Comparison of ENCODE assay signal across 8 mouse cellular contexts in the genomic region with DNA sequence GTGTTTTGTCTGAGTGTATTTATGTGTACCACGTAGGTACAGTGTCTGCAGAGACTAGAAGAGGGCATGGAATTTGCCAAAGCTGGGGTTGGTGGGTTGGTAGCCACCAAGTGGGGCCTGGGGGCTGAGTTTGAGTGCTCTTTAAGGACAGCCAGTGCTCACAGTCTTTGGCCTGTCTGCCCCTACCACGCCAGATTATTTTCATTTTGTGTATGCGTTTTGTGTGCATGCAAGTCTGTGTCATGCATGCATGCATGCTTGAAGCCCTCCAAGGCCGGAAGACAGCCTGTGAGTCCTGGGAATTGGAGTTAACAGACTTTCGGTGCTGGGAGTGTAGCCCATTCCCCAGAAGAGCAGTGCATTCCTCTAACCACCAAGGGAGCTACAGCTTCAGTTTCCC. TPM values are rescaled to one million over a fixed set of nuclear protein-coding genes. Genes with fewer than 3 reads are reported as not detected.
A peak's percentile ranks its signal among the peaks of the same experiment; 100 is the strongest.
DNase-seq lines count a peak whose midpoint lies in the region; ATAC-seq and TF ChIP-seq lines count a peak whose summit lies in the region.

No protein-coding gene starts in this region.

- no peak for ATAC-seq in heart, embryonic 14.5 days (ENCODE audit: insufficient number of reproducible peaks, insufficient read depth, low FRiP score, low read depth)
- ATAC-seq in G1E (ENCODE audit: extremely low read depth, insufficient number of reproducible peaks, low FRiP score, poor library complexity, severe bottlenecking) = no peak
- ATAC-seq in hindbrain, embryonic 11.5 days (ENCODE audit: low FRiP score) = no peak
- ATAC-seq in frontal cortex, adult (ENCODE audit: low TSS enrichment) = no peak

- H3K4me2 ChIP-seq in heart, embryonic 14.5 days (ENCODE audit: low read length) = peak overlapping the region; percentile 88
- peak overlapping the region; percentile 85 for H3K4me2 ChIP-seq in hindbrain, embryonic 11.5 days (replicated peaks; ENCODE audit: low read depth, low read length)

- H3K9me3 ChIP-seq in heart, embryonic 14.5 days (ENCODE audit: control insufficient read depth, low read length) = no peaks in the 10 kb centered on the region
- no peaks in the 10 kb centered on the region for H3K9me3 ChIP-seq in G1E (replicated peaks)
- H3K9me3 ChIP-seq in hindbrain, embryonic 11.5 days (ENCODE audit: control insufficient read depth, low read length) = no peaks in the 10 kb centered on the region

- peaks cover 37% of the 10 kb centered on the region for H3K79me2 ChIP-seq in macrophage (ENCODE audit: inconsistent target)

- TF ChIP-seq CTCF in G1E (IDR thresholded peaks at IDR 0.05; ENCODE audit: low read depth, low read length) = no peak

- H3K4me1 ChIP-seq in heart, embryonic 14.5 days (ENCODE audit: control insufficient read depth in 2 of 2, insufficient read depth in 2 of 2, low read length in 2 of 2) = peaks cover 16 to 39% of the 10 kb centered on the region in 2 experiments
- peaks cover 71% of the 10 kb centered on the region for H3K4me1 ChIP-seq in G1E (ENCODE audit: insufficient read depth, low read depth, low read length)
- peaks cover 3% of the 10 kb centered on the region for H3K4me1 ChIP-seq in hindbrain, embryonic 11.5 days (replicated peaks; ENCODE audit: control insufficient read depth, insufficient read depth, low read length)

- H3K4me3 ChIP-seq in heart, embryonic 14.5 days (ENCODE audit: control insufficient read depth in 1 of 2, insufficient read depth in 1 of 2, low read depth in 1 of 2, low read length in 2 of 2) = peak overlapping the region in 1 of 2 experiments; percentile 88; a peak in 2 of 4 replicates
- H3K4me3 ChIP-seq in G1E (ENCODE audit: low read depth, low read length) (peak overlapping the region; percentile 85; the same call in 1 of the 2 replicates), macrophage (ENCODE audit: inconsistent target) (peak overlapping the region; percentile 71; the same call in 1 of the 2 replicates)
- H3K4me3 ChIP-seq in hindbrain, embryonic 11.5 days (ENCODE audit: low read depth, low read length) = 0 out of 2 replicates have a peak overlapping the region, but pooled peaks have one; percentile 89

- 77% methylated on average over 5 of the region's 5 CpGs for WGBS in heart, embryonic 14.5 days
- WGBS in hindbrain, embryonic 11.5 days = 86% methylated on average over 5 of the region's 5 CpGs
- 84% methylated on average over 5 of the region's 5 CpGs for WGBS in macrophage (ENCODE audit: missing documents)

- H3K27ac ChIP-seq in heart, embryonic 14.5 days (replicated peaks in 1 of 2; ENCODE audit: control insufficient read depth in 1 of 2, insufficient read depth in 1 of 2, low read depth in 2 of 2, low read length in 2 of 2) = 0 out of 4 replicates have a peak overlapping the region, but pooled peaks of 1 of the 2 experiments have one; percentile 6
- no peak overlapping the region for H3K27ac ChIP-seq in hindbrain, embryonic 11.5 days (ENCODE audit: low read depth, low read length)
- no peak overlapping the region for H3K27ac ChIP-seq in macrophage

- DNase-seq in heart, adult 9 months (ENCODE audit: low spot score in 2 of 2) = no peak
- DNase-seq in G1E (ENCODE audit: low spot score) = no peak
- DNase-seq in hindbrain, embryonic 11.5 days (ENCODE audit: low spot score) = no peak
- DNase-seq in adrenal gland, adult 8-10 months = no peak
- DNase-seq in urinary bladder, adult 2 months (ENCODE audit: low spot score) = no peak

- peak overlapping the region; percentile 54 for H3K9ac ChIP-seq in heart, embryonic 14.5 days (ENCODE audit: low read length)
- H3K9ac ChIP-seq in hindbrain, embryonic 11.5 days (ENCODE audit: low read depth, low read length) = peak overlapping the region; percentile 23

- no peaks in the 10 kb centered on the region for H3K27me3 ChIP-seq in heart, embryonic 14.5 days (ENCODE audit: control insufficient read depth, insufficient read depth, low read length)
- no peaks in the 10 kb centered on the region; the same call in 1 of the 2 replicates for H3K27me3 ChIP-seq in G1E (ENCODE audit: insufficient read depth, low read length)
- H3K27me3 ChIP-seq in hindbrain, embryonic 11.5 days (ENCODE audit: control insufficient read depth, insufficient read depth, low read length) = no peaks in the 10 kb centered on the region

- peaks cover 55% of the 10 kb centered on the region for H3K36me3 ChIP-seq in heart, embryonic 14.5 days (ENCODE audit: control insufficient read depth, insufficient read depth, low read length)
- H3K36me3 ChIP-seq in G1E (replicated peaks) = peaks cover 59% of the 10 kb centered on the region
- peaks cover 3% of the 10 kb centered on the region; the same call in 1 of the 2 replicates for H3K36me3 ChIP-seq in hindbrain, embryonic 11.5 days (ENCODE audit: control insufficient read depth, insufficient read depth, low read length)
- peaks cover 46% of the 10 kb centered on the region for H3K36me3 ChIP-seq in macrophage (ENCODE audit: inconsistent target)

RNA-seq across cellular contexts. Expression of gene Gpx4, which starts 8.4 kb away (rescaled TPM):
- 715 and 757 TPM in 2 replicates for polyA plus RNA-seq in heart, embryonic 14.5 days (2014; fragmentation: Nextera tagmentation; extraction: Ambion mirVana)
- total RNA-seq in G1E (2014; fragmentation: Nextera tagmentation) = 274 and 290 TPM in 2 replicates
- total RNA-seq in G1E (2017) = 767 and 808 TPM in 2 replicates
- 1,138 and 1,173 TPM in 2 replicates for polyA plus RNA-seq in G1E (2012)
- polyA plus RNA-seq in hindbrain, embryonic 11.5 days (2014; fragmentation: Nextera tagmentation; extraction: Ambion mirVana) = 543 and 552 TPM in 2 replicates
- 100 to 1,000 TPM in 8 of 26 experiments, 10 to 100 TPM in 18; 25.2 to 137 (median 85.2) TPM for total RNA-seq in macrophage (2018; cell fraction: chromatin; rRNA removed)
- 100 to 1,000 TPM; 389 to 647 (median 497) TPM for total RNA-seq in macrophage (2018; cell fraction: cytosol; rRNA removed)
- 100 to 1,000 TPM in 20 of 26 experiments, 10 to 100 TPM in 6; 53.9 to 194 (median 123) TPM for total RNA-seq in macrophage (2018; cell fraction: nucleus; rRNA removed)
- polyA plus RNA-seq in macrophage (2018) = 427 to 512 TPM (median 481 TPM) in 3 replicates
- 100 to 1,000 TPM; 697 to 776 (median 769) TPM for total RNA-seq in adrenal gland, adult 8-10 months (2022)
- 524 and 620 TPM in 2 replicates for polyA plus RNA-seq in urinary bladder, adult 2 months (2012; rRNA removed)

RNA-seq across cellular contexts. Expression of gene Polr2e, which starts 15.8 kb away (rescaled TPM):
- 146 and 162 TPM in 2 replicates for polyA plus RNA-seq in heart, embryonic 14.5 days (2014; fragmentation: Nextera tagmentation; extraction: Ambion mirVana)
- 74.3 and 90.2 TPM in 2 replicates for total RNA-seq in G1E (2014; fragmentation: Nextera tagmentation)
- 54.6 TPM in 2 replicates for total RNA-seq in G1E (2017)
- polyA plus RNA-seq in G1E (2012) = 148 and 206 TPM in 2 replicates
- 215 and 222 TPM in 2 replicates for polyA plus RNA-seq in hindbrain, embryonic 11.5 days (2014; fragmentation: Nextera tagmentation; extraction: Ambion mirVana)
- 10 to 100 TPM in 15 of 26 experiments, 1 to 10 TPM in 11; 2.7 to 32.6 (median 15.8) TPM for total RNA-seq in macrophage (2018; cell fraction: chromatin; rRNA removed)
- total RNA-seq in macrophage (2018; cell fraction: cytosol; rRNA removed) = 10 to 100 TPM; 24.1 to 50.6 (median 34.6) TPM
- total RNA-seq in macrophage (2018; cell fraction: nucleus; rRNA removed) = 10 to 100 TPM in 17 of 26 experiments, 1 to 10 TPM in 9; 5.7 to 31.9 (median 11.6) TPM
- polyA plus RNA-seq in macrophage (2018) = 51.6 to 65.8 TPM (median 54.3 TPM) in 3 replicates
- 100 to 1,000 TPM in 1 of 4 experiments, 10 to 100 TPM in 3; 79.1 to 104 (median 94.4) TPM for total RNA-seq in adrenal gland, adult 8-10 months (2022)
- 141 and 178 TPM in 2 replicates for polyA plus RNA-seq in urinary bladder, adult 2 months (2012; rRNA removed)

RNA-seq across cellular contexts. Expression of gene Arhgap45, which starts 38.9 kb away (rescaled TPM):
- polyA plus RNA-seq in heart, embryonic 14.5 days (2014; fragmentation: Nextera tagmentation; extraction: Ambion mirVana) = 3.0 and 3.4 TPM in 2 replicates
- total RNA-seq in G1E (2014; fragmentation: Nextera tagmentation) (56.7 and 59.4 TPM in 2 replicates), G1E (2017) (104 and 113 TPM in 2 replicates)
- polyA plus RNA-seq in G1E (2012) (179 and 186 TPM in 2 replicates), macrophage (2018) (56.2 to 124 TPM (median 74.2 TPM) in 3 replicates)
- 4.1 and 4.3 TPM in 2 replicates for polyA plus RNA-seq in hindbrain, embryonic 11.5 days (2014; fragmentation: Nextera tagmentation; extraction: Ambion mirVana)
- total RNA-seq in macrophage (2018; cell fraction: chromatin; rRNA removed) = 100 to 1,000 TPM in 23 of 26 experiments, 10 to 100 TPM in 3; 60.1 to 650 (median 256) TPM
- total RNA-seq in macrophage (2018; cell fraction: cytosol; rRNA removed) = 100 to 1,000 TPM in 7 of 26 experiments, 10 to 100 TPM in 19; 38.3 to 135 (median 73.0) TPM
- total RNA-seq in macrophage (2018; cell fraction: nucleus; rRNA removed) = 100 to 1,000 TPM in 19 of 26 experiments, 10 to 100 TPM in 7; 53.9 to 429 (median 152) TPM
- total RNA-seq in adrenal gland, adult 8-10 months (2022) = 10 to 100 TPM in 2 of 4 experiments, 1 to 10 TPM in 2; 6.4 to 10.6 (median 8.5) TPM
- 18.9 and 23.0 TPM in 2 replicates for polyA plus RNA-seq in urinary bladder, adult 2 months (2012; rRNA removed)

RNA-seq across cellular contexts. Expression of gene Sbno2, which starts 50.0 kb away (rescaled TPM):
- 9.5 and 9.6 TPM in 2 replicates for polyA plus RNA-seq in heart, embryonic 14.5 days (2014; fragmentation: Nextera tagmentation; extraction: Ambion mirVana)
- total RNA-seq in G1E (2014; fragmentation: Nextera tagmentation) = 24.7 and 34.2 TPM in 2 replicates
- 18.0 and 18.1 TPM in 2 replicates for total RNA-seq in G1E (2017)
- 34.8 and 37.4 TPM in 2 replicates for polyA plus RNA-seq in G1E (2012)
- 8.0 and 9.5 TPM in 2 replicates for polyA plus RNA-seq in hindbrain, embryonic 11.5 days (2014; fragmentation: Nextera tagmentation; extraction: Ambion mirVana)
- 1,000 to 10,000 TPM in 1 of 26 experiments, 100 to 1,000 TPM in 25; 193 to 1,010 (median 316) TPM for total RNA-seq in macrophage (2018; cell fraction: chromatin; rRNA removed)
- total RNA-seq in macrophage (2018; cell fraction: cytosol; rRNA removed) = 100 to 1,000 TPM in 1 of 26 experiments, 10 to 100 TPM in 25; 35.5 to 111 (median 48.4) TPM
- 100 to 1,000 TPM; 103 to 721 (median 158) TPM for total RNA-seq in macrophage (2018; cell fraction: nucleus; rRNA removed)
- 23.7 to 43.6 TPM (median 42.5 TPM) in 3 replicates for polyA plus RNA-seq in macrophage (2018)
- total RNA-seq in adrenal gland, adult 8-10 months (2022) = 10 to 100 TPM; 27.4 to 54.8 (median 45.1) TPM
- polyA plus RNA-seq in urinary bladder, adult 2 months (2012; rRNA removed) = 34.0 and 35.4 TPM in 2 replicates

RNA-seq across cellular contexts. Expression of gene Abca7, which starts 59.1 kb away (rescaled TPM):
- 1.6 and 1.7 TPM in 2 replicates for polyA plus RNA-seq in heart, embryonic 14.5 days (2014; fragmentation: Nextera tagmentation; extraction: Ambion mirVana)
- total RNA-seq in G1E (2014; fragmentation: Nextera tagmentation) (17.4 and 35.9 TPM in 2 replicates), G1E (2017) (12.1 and 15.2 TPM in 2 replicates)
- polyA plus RNA-seq in G1E (2012) (21.1 and 21.6 TPM in 2 replicates), macrophage (2018) (3.3 to 10.6 TPM (median 4.0 TPM) in 3 replicates)
- 2.6 TPM in 2 replicates for polyA plus RNA-seq in hindbrain, embryonic 11.5 days (2014; fragmentation: Nextera tagmentation; extraction: Ambion mirVana)
- total RNA-seq in macrophage (2018; cell fraction: chromatin; rRNA removed) = 10 to 100 TPM; 13.8 to 55.3 (median 40.0) TPM
- total RNA-seq in macrophage (2018; cell fraction: cytosol; rRNA removed) = 1 to 10 TPM; 2.5 to 9.0 (median 5.6) TPM
- total RNA-seq in macrophage (2018; cell fraction: nucleus; rRNA removed) = 10 to 100 TPM in 25 of 26 experiments, 1 to 10 TPM in 1; 8.8 to 34.3 (median 23.0) TPM
- 10 to 100 TPM; 21.6 to 35.5 (median 27.8) TPM for total RNA-seq in adrenal gland, adult 8-10 months (2022)
- polyA plus RNA-seq in urinary bladder, adult 2 months (2012; rRNA removed) = 7.5 and 9.2 TPM in 2 replicates
